8 mouse cellular contexts compared by ENCODE assay signal in the genomic region with DNA sequence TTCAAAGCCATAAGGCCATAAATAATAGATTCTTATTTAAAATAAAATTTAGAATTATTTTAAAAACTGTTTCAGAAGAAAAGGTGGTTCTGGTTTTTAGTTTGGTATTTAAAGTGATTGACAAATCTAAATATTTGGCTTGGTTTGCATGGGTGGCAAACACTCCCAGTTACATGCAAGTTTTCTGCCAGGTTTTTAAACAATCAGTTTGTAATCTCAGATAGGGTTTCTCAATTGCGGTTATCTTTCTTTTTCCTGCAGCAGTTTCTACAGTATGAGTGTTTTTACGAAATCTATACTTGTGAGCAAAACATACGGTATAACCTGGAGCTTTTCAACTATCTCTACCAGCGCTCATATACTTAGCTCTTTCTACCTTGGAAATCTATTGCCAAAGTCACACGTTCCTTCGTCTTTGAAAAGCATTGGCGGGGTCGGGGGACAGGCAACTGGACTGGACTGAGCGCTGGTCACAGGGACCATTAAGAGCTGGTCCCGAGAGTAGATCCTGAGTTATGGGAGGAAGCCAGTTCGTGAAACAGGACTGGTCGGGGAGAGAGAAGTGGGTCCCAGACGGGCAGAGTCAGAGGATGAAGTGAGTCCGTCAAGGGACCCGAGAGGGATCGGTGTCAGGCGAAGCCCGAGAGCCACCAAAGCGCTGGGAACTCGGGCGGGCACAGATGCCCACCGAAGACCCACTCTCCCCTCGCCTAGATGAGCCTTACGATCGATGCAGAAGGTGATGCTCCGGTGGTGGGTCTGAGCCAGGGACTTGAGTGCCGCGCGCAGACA. TPM values are rescaled to one million over a fixed set of nuclear protein-coding genes. Genes with fewer than 3 reads are reported as not detected.
A peak's percentile ranks its signal among the peaks of the same experiment; 100 is the strongest.
DNase-seq lines count a peak whose midpoint lies in the region; ATAC-seq and TF ChIP-seq lines count a peak whose summit lies in the region.

No protein-coding gene starts in this region.

- H3K4me2 ChIP-seq in neural tube, embryonic 14.5 days (ENCODE audit: low read depth, low read length): peak overlapping the region; percentile 59

- H3K27ac ChIP-seq in thymus, adult 2 months (ENCODE audit: control insufficient read depth, insufficient read depth, low read length): no peak overlapping the region
- peak overlapping the region; percentile 48; the same call in 1 of the 2 replicates for H3K27ac ChIP-seq in neural tube, embryonic 14.5 days (ENCODE audit: low read depth, low read length)

- 0 out of 2 replicates have a peak, but pooled peaks cover 4% of the 10 kb centered on the region for H3K36me3 ChIP-seq in thymus, adult 2 months (ENCODE audit: control insufficient read depth, insufficient read depth, low read length)
- no peaks in the 10 kb centered on the region for H3K36me3 ChIP-seq in neural tube, embryonic 14.5 days (ENCODE audit: control insufficient read depth, insufficient read depth, low read length)

- no peak for DNase-seq in frontal cortex, postnatal 14 days (ENCODE audit: low spot score in 2 of 2)
- no peak for DNase-seq in thymus, adult 2 months
- DNase-seq in thymus, postnatal 25 days: no peak
- DNase-seq in large intestine, adult 2 months (ENCODE audit: low read depth, low spot score): peak; percentile 21
- no peak for DNase-seq in cerebellum, postnatal 4 days (ENCODE audit: low spot score in 2 of 2)
- no peak for DNase-seq in thymus, postnatal 0 days (ENCODE audit: low spot score)

- ATAC-seq in frontal cortex, adult (ENCODE audit: low TSS enrichment): peak; percentile 54
- peak; percentile 71 for ATAC-seq in neural tube, embryonic 14.5 days (ENCODE audit: low read depth)

- H3K4me1 ChIP-seq in thymus, adult 2 months (replicated peaks; ENCODE audit: control insufficient read depth, insufficient read depth, low read length): no peaks in the 10 kb centered on the region
- peaks cover 10% of the 10 kb centered on the region; the same call in 1 of the 2 replicates for H3K4me1 ChIP-seq in neural tube, embryonic 14.5 days (ENCODE audit: control insufficient read depth, insufficient read depth, low read length)

- TF ChIP-seq POLR2A in thymus, adult 2 months (IDR thresholded peaks at IDR 0.05; ENCODE audit: control insufficient read depth, extremely low read depth, insufficient read depth, low read length, poor library complexity): no peak

- no peaks in the 10 kb centered on the region for H3K27me3 ChIP-seq in thymus, adult 2 months (ENCODE audit: control insufficient read depth, insufficient read depth, low read length)
- H3K27me3 ChIP-seq in neural tube, embryonic 14.5 days (ENCODE audit: control insufficient read depth, insufficient read depth, low read length): no peaks in the 10 kb centered on the region

- H3K9ac ChIP-seq in neural tube, embryonic 14.5 days (replicated peaks; ENCODE audit: low read depth, low read length): peak overlapping the region; percentile 74

- peak overlapping the region; percentile 83 for H3K4me3 ChIP-seq in thymus, adult 2 months (ENCODE audit: control insufficient read depth, insufficient read depth, low read length)
- H3K4me3 ChIP-seq in neural tube, embryonic 14.5 days (ENCODE audit: low read depth, low read length): peak overlapping the region; percentile 69

- under 1% methylated on average over 29 of the region's 29 CpGs for WGBS in thymus, adult 2 months
- 1% methylated on average over 29 of the region's 29 CpGs for WGBS in large intestine, adult 2 months
- 4% methylated on average over 29 of the region's 29 CpGs for WGBS in neural tube, embryonic 14.5 days

- no peak for TF ChIP-seq CTCF in thymus, adult 2 months (IDR thresholded peaks at IDR 0.05; ENCODE audit: borderline replicate concordance, control insufficient read depth, extremely low read depth, insufficient read depth, low read length, poor library complexity)

- H3K9me3 ChIP-seq in neural tube, embryonic 14.5 days (ENCODE audit: control insufficient read depth, low read length): no peaks in the 10 kb centered on the region

RNA-seq across cellular contexts. Expression of a gene that starts 0.5 kb away (rescaled TPM):
- 14.5 and 21.5 TPM in 2 replicates for polyA plus RNA-seq in thymus, adult 2 months (2012; rRNA removed)
- 15.7 and 22.2 TPM in 2 replicates for polyA plus RNA-seq in large intestine, adult 2 months (2012; rRNA removed)
- 27.4 and 30.9 TPM in 2 replicates for polyA plus RNA-seq in neural tube, embryonic 14.5 days (2014; fragmentation: Nextera tagmentation; extraction: Ambion mirVana)
- 26.7 and 26.9 TPM in 2 replicates for polyA plus RNA-seq in thymus, postnatal 0 days (2015; fragmentation: Nextera tagmentation; extraction: Ambion mirVana)

RNA-seq across cellular contexts. Expression of a gene that starts 0.6 kb away (rescaled TPM):
- 9.4 and 9.8 TPM in 2 replicates for polyA plus RNA-seq in thymus, adult 2 months (2012; rRNA removed)
- polyA plus RNA-seq in large intestine, adult 2 months (2012; rRNA removed): 13.5 and 14.6 TPM in 2 replicates
- polyA plus RNA-seq in neural tube, embryonic 14.5 days (2014; fragmentation: Nextera tagmentation; extraction: Ambion mirVana): 136 and 145 TPM in 2 replicates
- polyA plus RNA-seq in thymus, postnatal 0 days (2015; fragmentation: Nextera tagmentation; extraction: Ambion mirVana): 139 and 141 TPM in 2 replicates

RNA-seq across cellular contexts. Expression of a gene that starts 31.0 kb away (rescaled TPM):
- polyA plus RNA-seq in thymus, adult 2 months (2012; rRNA removed): 69.6 and 82.1 TPM in 2 replicates
- 15.1 and 24.5 TPM in 2 replicates for polyA plus RNA-seq in large intestine, adult 2 months (2012; rRNA removed)
- 90.4 and 100 TPM in 2 replicates for polyA plus RNA-seq in neural tube, embryonic 14.5 days (2014; fragmentation: Nextera tagmentation; extraction: Ambion mirVana)
- 31.3 and 34.3 TPM in 2 replicates for polyA plus RNA-seq in thymus, postnatal 0 days (2015; fragmentation: Nextera tagmentation; extraction: Ambion mirVana)

RNA-seq across cellular contexts. Expression of a gene that starts 31.1 kb away (rescaled TPM):
- 75.5 and 82.4 TPM in 2 replicates for polyA plus RNA-seq in thymus, adult 2 months (2012; rRNA removed)
- polyA plus RNA-seq in large intestine, adult 2 months (2012; rRNA removed): 9.5 and 13.3 TPM in 2 replicates
- 16.7 and 18.4 TPM in 2 replicates for polyA plus RNA-seq in neural tube, embryonic 14.5 days (2014; fragmentation: Nextera tagmentation; extraction: Ambion mirVana)
- 36.3 and 38.7 TPM in 2 replicates for polyA plus RNA-seq in thymus, postnatal 0 days (2015; fragmentation: Nextera tagmentation; extraction: Ambion mirVana)
